Comparison of ENCODE assay signal across 10 mouse cellular contexts in genomic region chr3:142281093-142281445, GRCm38 (mm10).
DNase-seq lines count a peak whose midpoint lies in the region; ATAC-seq and TF ChIP-seq lines count a peak whose summit lies in the region.
"Had no signal": no experiment of that assay in that cellular context is flagged by ENCODE, and none has a peak within 500 bp of the region (broad histone marks: within the 10 kb centered on the region; RNA-seq: fewer than 3 reads in every experiment).

No protein-coding gene starts in this region.

- no peak overlapping the region for H3K4me3 ChIP-seq in heart, embryonic 11.5 days (ENCODE audit: low read depth, low read length)
- H3K4me3 ChIP-seq in embryonic facial prominence, embryonic 15.5 days (replicated peaks) = no peak overlapping the region
- no peak overlapping the region for H3K4me3 ChIP-seq in liver, postnatal 0 days (ENCODE audit: low read depth, low read length)
- H3K4me3 ChIP-seq in hindbrain, embryonic 14.5 days (replicated peaks; ENCODE audit: low read length) = no peak overlapping the region
- H3K4me3 ChIP-seq: embryonic facial prominence, embryonic 13.5 days had no signal

- TF ChIP-seq CTCF in liver, postnatal 0 days (IDR thresholded peaks at IDR 0.05; ENCODE audit: low read depth) = no peak

- peaks cover 8% of the 10 kb centered on the region for H3K36me3 ChIP-seq in heart, embryonic 11.5 days (ENCODE audit: control insufficient read depth, insufficient read depth, low read length)
- 0 out of 2 replicates have a peak, but pooled peaks cover 3% of the 10 kb centered on the region for H3K36me3 ChIP-seq in embryonic facial prominence, embryonic 15.5 days
- H3K36me3 ChIP-seq in liver, postnatal 0 days (replicated peaks; ENCODE audit: insufficient read depth, low read length) = peaks cover 15% of the 10 kb centered on the region
- no peaks in the 10 kb centered on the region for H3K36me3 ChIP-seq in hindbrain, embryonic 14.5 days (replicated peaks; ENCODE audit: control insufficient read depth, insufficient read depth)
- H3K36me3 ChIP-seq: embryonic facial prominence, embryonic 13.5 days had no signal

- no peak overlapping the region for H3K4me2 ChIP-seq in heart, embryonic 11.5 days
- no peak overlapping the region for H3K4me2 ChIP-seq in embryonic facial prominence, embryonic 15.5 days (replicated peaks)
- no peak overlapping the region for H3K4me2 ChIP-seq in liver, postnatal 0 days (ENCODE audit: low read depth, low read length)
- no peak overlapping the region for H3K4me2 ChIP-seq in hindbrain, embryonic 14.5 days (replicated peaks)
- H3K4me2 ChIP-seq: embryonic facial prominence, embryonic 13.5 days had no signal

- no peak overlapping the region for H3K9ac ChIP-seq in heart, embryonic 11.5 days (ENCODE audit: low read depth, low read length)
- H3K9ac ChIP-seq in embryonic facial prominence, embryonic 15.5 days = no peak overlapping the region
- H3K9ac ChIP-seq in liver, postnatal 0 days (replicated peaks) = no peak overlapping the region
- no peak overlapping the region for H3K9ac ChIP-seq in hindbrain, embryonic 14.5 days
- H3K9ac ChIP-seq: embryonic facial prominence, embryonic 13.5 days had no signal

- no peak for DNase-seq in heart, postnatal 10 days
- DNase-seq in 416B (ENCODE audit: low read depth) = peak; percentile 95
- DNase-seq in liver, postnatal 0 days = peak; percentile 25
- no peak for DNase-seq in hindbrain, embryonic 14.5 days (ENCODE audit: low spot score)
- no peak for DNase-seq in yolk sac, embryonic 10.5 days (ENCODE audit: low spot score)
- no peak for DNase-seq in left cerebral cortex, postnatal 4 days
- DNase-seq: lung, postnatal 36 days had no signal

- no peak overlapping the region for H3K27ac ChIP-seq in heart, embryonic 11.5 days (ENCODE audit: low read depth, low read length)
- no peak overlapping the region for H3K27ac ChIP-seq in embryonic facial prominence, embryonic 15.5 days (replicated peaks)
- H3K27ac ChIP-seq in liver, postnatal 0 days (ENCODE audit: low read depth) = no peak overlapping the region
- no peak overlapping the region for H3K27ac ChIP-seq in hindbrain, embryonic 14.5 days
- H3K27ac ChIP-seq: embryonic facial prominence, embryonic 13.5 days had no signal

- peak; percentile 84 for ATAC-seq in heart, embryonic 11.5 days (replicated peaks; ENCODE audit: insufficient number of reproducible peaks, low FRiP score, low TSS enrichment)
- ATAC-seq in embryonic facial prominence, embryonic 15.5 days (ENCODE audit: insufficient number of reproducible peaks, low FRiP score, low TSS enrichment, low read depth) = peak; percentile 65; the same call in 1 of the 2 replicates
- ATAC-seq in liver, postnatal 0 days = peak; percentile 68
- ATAC-seq in hindbrain, embryonic 14.5 days (ENCODE audit: low FRiP score) = no peak

- H3K4me1 ChIP-seq in heart, embryonic 11.5 days (ENCODE audit: control insufficient read depth, insufficient read depth, low read length) = peaks cover 15% of the 10 kb centered on the region
- no peaks in the 10 kb centered on the region for H3K4me1 ChIP-seq in embryonic facial prominence, embryonic 15.5 days
- H3K4me1 ChIP-seq in liver, postnatal 0 days (ENCODE audit: insufficient read depth) = peaks cover 7% of the 10 kb centered on the region
- no peaks in the 10 kb centered on the region for H3K4me1 ChIP-seq in hindbrain, embryonic 14.5 days (replicated peaks; ENCODE audit: control insufficient read depth, insufficient read depth, low read length)

- intact Hi-C loops in heart, postnatal 10 days (cut with DNase I) = no loop called here
- intact Hi-C loops in left cerebral cortex, postnatal 4 days (cut with DNase I) = no loop called here

- WGBS in heart, embryonic 11.5 days (ENCODE audit: insufficient replicate concordance) = 38% methylated on average over 1 of the region's 1 CpGs
- 41% methylated on average over 1 of the region's 1 CpGs for WGBS in embryonic facial prominence, embryonic 15.5 days
- 24% methylated on average over 1 of the region's 1 CpGs for WGBS in liver, postnatal 0 days (ENCODE audit: insufficient replicate concordance)
- 92% methylated on average over 1 of the region's 1 CpGs for WGBS in hindbrain, embryonic 14.5 days

- TF ChIP-seq EP300 in liver, postnatal 0 days (IDR thresholded peaks at IDR 0.05; ENCODE audit: low read depth) = no peak

- H3K9me3 ChIP-seq in heart, embryonic 11.5 days (replicated peaks; ENCODE audit: control insufficient read depth, low read length) = no peaks in the 10 kb centered on the region
- no peaks in the 10 kb centered on the region for H3K9me3 ChIP-seq in embryonic facial prominence, embryonic 15.5 days (replicated peaks)
- H3K9me3 ChIP-seq in liver, postnatal 0 days (ENCODE audit: low read length) = no peaks in the 10 kb centered on the region
- H3K9me3 ChIP-seq in hindbrain, embryonic 14.5 days (ENCODE audit: control insufficient read depth, low read length) = no peaks in the 10 kb centered on the region
- H3K9me3 ChIP-seq: embryonic facial prominence, embryonic 13.5 days had no signal

- no peaks in the 10 kb centered on the region for H3K27me3 ChIP-seq in heart, embryonic 11.5 days (ENCODE audit: control insufficient read depth, insufficient read depth, low read length)
- no peaks in the 10 kb centered on the region for H3K27me3 ChIP-seq in embryonic facial prominence, embryonic 15.5 days
- H3K27me3 ChIP-seq in liver, postnatal 0 days (ENCODE audit: insufficient read depth, low read length) = no peaks in the 10 kb centered on the region
- no peaks in the 10 kb centered on the region for H3K27me3 ChIP-seq in hindbrain, embryonic 14.5 days (ENCODE audit: control insufficient read depth, insufficient read depth, low read length)

Comparison
In these comparisons a context has a peak if more than half of its experiments do, and no peak if none do; other contexts are left out.
1. DNase-seq: peak in 416B (single experiment) and liver, postnatal 0 days (single experiment); none in heart, postnatal 10 days (0 of 2), hindbrain, embryonic 14.5 days (single experiment), yolk sac, embryonic 10.5 days (single experiment) and left cerebral cortex, postnatal 4 days (single experiment).